ENCODE assay signal across 27 mouse cellular contexts in genomic region chr2:19596426-19596825, GRCm38 (mm10). TPM values are rescaled to one million over a fixed set of nuclear protein-coding genes. Genes with fewer than 3 reads are reported as not detected.
"Had no signal": no experiment of that assay in that cellular context is flagged by ENCODE, and none has a peak within 500 bp of the region (broad histone marks: within the 10 kb centered on the region; RNA-seq: fewer than 3 reads in every experiment).

No protein-coding gene starts in this region.

- H3K36me3 ChIP-seq: midbrain, embryonic 10.5 days; midbrain, embryonic 12.5 days; neural tube, embryonic 13.5 days; neural tube, embryonic 15.5 days had no signal

- H3K9ac ChIP-seq: lung, embryonic 14.5 days; midbrain, embryonic 12.5 days; neural tube, embryonic 13.5 days; neural tube, embryonic 15.5 days had no signal

- H3K9me3 ChIP-seq: midbrain, embryonic 10.5 days; midbrain, embryonic 12.5 days; neural tube, embryonic 13.5 days; neural tube, embryonic 15.5 days had no signal

- H3K4me3 ChIP-seq: midbrain, embryonic 10.5 days; midbrain, embryonic 12.5 days; myocyte; neural tube, embryonic 13.5 days; neural tube, embryonic 15.5 days had no signal

- H3K27ac ChIP-seq: midbrain, embryonic 10.5 days; midbrain, embryonic 12.5 days; neural tube, embryonic 13.5 days; neural tube, embryonic 15.5 days had no signal

- H3K4me2 ChIP-seq: lung, embryonic 14.5 days; midbrain, embryonic 12.5 days; neural tube, embryonic 13.5 days; neural tube, embryonic 15.5 days had no signal

- H3K4me1 ChIP-seq: midbrain, embryonic 10.5 days; midbrain, embryonic 12.5 days; neural tube, embryonic 13.5 days; neural tube, embryonic 15.5 days had no signal

- ATAC-seq: midbrain, embryonic 16.5 days had no signal

- DNase-seq: lung, adult 18-20 months; lung, embryonic 14.5 days; lung, postnatal 10 days; lung, postnatal 4 days; midbrain, embryonic 14.5 days; retina, postnatal 1 day; right cerebral cortex, adult 18-20 months; right cerebral cortex, postnatal 25 days; right cerebral cortex, postnatal 4 days; spleen, adult 18-20 months; thymus, adult 18-20 months; thymus, postnatal 14 days; thymus, postnatal 36 days had no signal

- H3K27me3 ChIP-seq: midbrain, embryonic 12.5 days; neural tube, embryonic 13.5 days; neural tube, embryonic 15.5 days had no signal

RNA-seq across cellular contexts. Expression of gene 4921504E06Rik, which starts 42.7 kb away (rescaled TPM):
- total RNA-seq: megakaryocyte, adult 5-6 weeks; megakaryocyte-erythroid progenitor cell, adult 5-6 weeks had no signal
- polyA plus RNA-seq: lung, embryonic 14.5 days; lung, embryonic 16.5 days; midbrain, embryonic 10.5 days; midbrain, embryonic 12.5 days; midbrain, embryonic 16.5 days; myocyte; neural tube, embryonic 11.5 days; neural tube, embryonic 13.5 days; neural tube, embryonic 15.5 days; small intestine, adult 2 months; stomach, embryonic 14.5 days; stomach, embryonic 16.5 days; thymus, postnatal 0 days had no signal
